Mouse (Mus musculus): ENCODE measurements at regions not wholly inside any gene's neighbourhood (a gene's known extent, or its start where the extent isn't known, plus 50 kb on each side); places are given as distances from the start of the nearest gene placed in this dataset.

- no peak for TF ChIP-seq CTCF (IDR thresholded peaks at IDR 0.05)
- Histone ChIP-seq H3K27ac (no peak overlapping the region), H3K4me3 (peak overlapping the region; percentile 10; the same call in 1 of the 2 replicates)
- intact Hi-C loops (cut with DNase I) = no loop called here
- no peak for DNase-seq
Observed at GRCm38 (mm10) chr1:35822376-35823202, 245.6 kb upstream of the Hs6st1 start.

GRCm38 (mm10) chr1:35823496-35823895 is 244.7 kb upstream of the Hs6st1 start:
- no peak overlapping the region for H3K27ac ChIP-seq
- DNase-seq = no peak
- intact Hi-C loops (cut with DNase I) = no loop called here
- no peak overlapping the region for H3K4me3 ChIP-seq
- TF ChIP-seq CTCF (IDR thresholded peaks at IDR 0.05) = no peak

GRCm38 (mm10) chr1:35823981-35824880 is 244.0 kb upstream of the Hs6st1 start:
- no peak for DNase-seq

GRCm38 (mm10) chr1:35825531-35825966 is 242.7 kb upstream of the Hs6st1 start:
- H3K4me3 ChIP-seq = no peak overlapping the region
- no peak for DNase-seq
- intact Hi-C loops (cut with DNase I) = no loop called here
- no peak for TF ChIP-seq CTCF (IDR thresholded peaks at IDR 0.05)
- no peak overlapping the region for H3K27ac ChIP-seq

More at GRCm38 (mm10) chr1:35823981-35824880, 244.0 kb upstream of the Hs6st1 start:
- TF ChIP-seq CTCF (IDR thresholded peaks at IDR 0.05) = no peak
- Histone ChIP-seq H3K27ac (no peak overlapping the region), H3K4me3 (no peak overlapping the region)
- intact Hi-C loops (cut with DNase I) = no loop called here

- intact Hi-C loops (cut with DNase I) = no loop called here
- Histone ChIP-seq H3K27ac (no peak overlapping the region), H3K4me3 (no peak overlapping the region)
- no peak for TF ChIP-seq CTCF (IDR thresholded peaks at IDR 0.05)
- no peak for DNase-seq
Observed at GRCm38 (mm10) chr1:35826575-35827114, 241.6 kb upstream of the Hs6st1 start.

GRCm38 (mm10) chr1:35827471-35827870 is 240.7 kb upstream of the Hs6st1 start:
- no peak for TF ChIP-seq CTCF (IDR thresholded peaks at IDR 0.05)
- no peak overlapping the region for H3K4me3 ChIP-seq
- DNase-seq = no peak
- H3K27ac ChIP-seq = no peak overlapping the region
- intact Hi-C loops (cut with DNase I) = no loop called here

GRCm38 (mm10) chr1:35834180-35834579 is 234.0 kb upstream of the Hs6st1 start:
- H3K4me3 ChIP-seq = no peak overlapping the region
- TF ChIP-seq CTCF (IDR thresholded peaks at IDR 0.05) = no peak
- DNase-seq = no peak
- intact Hi-C loops (cut with DNase I) = loop anchor here (10.0 kb wide), 1 partner anchor 231 kb away; the partner anchor contains the start of gene Hs6st1
- H3K27ac ChIP-seq = no peak overlapping the region

GRCm38 (mm10) chr1:35836552-35836951 is 231.6 kb upstream of the Hs6st1 start:
- no peak for DNase-seq
- TF ChIP-seq CTCF (IDR thresholded peaks at IDR 0.05) = no peak
- Histone ChIP-seq H3K4me3 (no peak overlapping the region), H3K27ac (no peak overlapping the region)
- intact Hi-C loops (cut with DNase I) = loop anchor here (10.0 kb wide), 1 partner anchor 228 kb away; the partner anchor contains the start of gene Hs6st1

GRCm38 (mm10) chr1:35838625-35839024 is 229.6 kb upstream of the Hs6st1 start:
- no peak for TF ChIP-seq CTCF (IDR thresholded peaks at IDR 0.05)
- Histone ChIP-seq H3K4me3 (no peak overlapping the region), H3K27ac (no peak overlapping the region)
- intact Hi-C loops (cut with DNase I) = loop anchor here (10.0 kb wide), 1 partner anchor 226 kb away; the partner anchor contains the start of gene Hs6st1
- no peak for DNase-seq

- no peak overlapping the region for H3K27ac ChIP-seq
- intact Hi-C loops (cut with DNase I) = loop anchor here (10.0 kb wide), 1 partner anchor 225 kb away; the partner anchor contains the start of gene Hs6st1
- TF ChIP-seq CTCF (IDR thresholded peaks at IDR 0.05) = peak; percentile 53
- no peak overlapping the region for H3K4me3 ChIP-seq
- DNase-seq = no peak
Observed at GRCm38 (mm10) chr1:35839446-35839845, 228.8 kb upstream of the Hs6st1 start.

GRCm38 (mm10) chr1:35841626-35842025 is 226.6 kb upstream of the Hs6st1 start:
- TF ChIP-seq CTCF (IDR thresholded peaks at IDR 0.05) = no peak
- no peak for DNase-seq
- intact Hi-C loops (cut with DNase I) = loop anchor here (10.0 kb wide), 2 partner anchors 57 to 293 kb away; no protein-coding TSS in a partner anchor
- H3K4me3 ChIP-seq = no peak overlapping the region
- no peak overlapping the region for H3K27ac ChIP-seq

- no peak for DNase-seq
- Histone ChIP-seq H3K27ac (no peak overlapping the region), H3K4me3 (no peak overlapping the region)
- intact Hi-C loops (cut with DNase I) = loop anchor here (10.0 kb wide), 2 partner anchors 58 to 292 kb away; no protein-coding TSS in a partner anchor
- no peak for TF ChIP-seq CTCF (IDR thresholded peaks at IDR 0.05)
Observed at GRCm38 (mm10) chr1:35842707-35843106, 225.5 kb upstream of the Hs6st1 start.
